Comparison of ENCODE assay signal across 36 mouse cellular contexts in the genomic region with DNA sequence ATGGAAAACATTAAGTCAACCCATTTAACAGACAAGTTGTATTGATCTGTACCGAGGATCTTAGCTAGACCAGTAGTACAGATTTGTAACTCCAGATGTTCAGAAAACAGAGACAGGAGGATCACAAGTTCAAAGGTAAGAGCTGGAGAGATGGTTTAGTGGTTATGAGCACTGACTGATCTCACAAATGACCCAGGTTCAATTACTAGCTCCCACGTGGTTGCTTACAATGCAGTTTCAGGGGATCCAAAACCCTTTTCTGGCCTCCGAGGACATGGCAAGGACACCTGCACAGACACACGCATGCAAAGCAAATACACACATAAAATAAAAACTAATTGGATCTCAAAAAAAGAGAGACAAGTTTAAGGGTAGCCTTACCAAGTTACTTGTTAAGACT. TPM values are rescaled to one million over a fixed set of nuclear protein-coding genes. Genes with fewer than 3 reads are reported as not detected.
"Had no signal": no experiment of that assay in that cellular context is flagged by ENCODE, and none has a peak within 500 bp of the region (broad histone marks: within the 10 kb centered on the region; RNA-seq: fewer than 3 reads in every experiment).

No protein-coding gene starts in this region.

- ATAC-seq: hindbrain, embryonic 16.5 days; intestine, embryonic 15.5 days; intestine, postnatal 0 days; liver, embryonic 12.5 days had no signal

- DNase-seq: gastrocnemius, postnatal 25 days; heart, postnatal 10 days; heart, postnatal 4 days; kidney, adult 8-10 months; kidney, postnatal 14 days; kidney, postnatal 4 days; layer of hippocampus, adult 9-11 months; layer of hippocampus, postnatal 36 days; left cerebral cortex, postnatal 4 days had no signal

- H3K4me3 ChIP-seq: heart, embryonic 10.5 days; heart, embryonic 12.5 days; hindbrain, embryonic 10.5 days; hindbrain, embryonic 12.5 days; intestine, embryonic 15.5 days; kidney, embryonic 15.5 days; limb, embryonic 13.5 days; limb, embryonic 15.5 days; liver, embryonic 12.5 days had no signal

- H3K27ac ChIP-seq: heart, embryonic 10.5 days; hindbrain, embryonic 10.5 days; hindbrain, embryonic 12.5 days; hindbrain, embryonic 14.5 days; intestine, embryonic 15.5 days; kidney, embryonic 15.5 days; kidney, postnatal 0 days; limb, embryonic 13.5 days; limb, embryonic 15.5 days; liver, embryonic 12.5 days; liver, embryonic 14.5 days had no signal

RNA-seq across cellular contexts. Expression of a gene that starts 42.8 kb away (rescaled TPM):
- total RNA-seq: gastrocnemius, postnatal 4 days; heart, adult 18-20 months; heart, adult 8-10 months; heart, postnatal 10 days; heart, postnatal 25 days; layer of hippocampus, adult 8-10 months; layer of hippocampus, postnatal 14 days; layer of hippocampus, postnatal 36 days; left cerebral cortex, adult 18-20 months; left cerebral cortex, adult 8-10 months; left cerebral cortex, postnatal 10 days; left cerebral cortex, postnatal 25 days; liver, adult 2 months had no signal
- polyA plus RNA-seq: frontal cortex, adult 2 months; heart, embryonic 10.5 days; hindbrain, embryonic 12.5 days; inflammation-experienced regulatory T-cells, adult 6 months; kidney, embryonic 15.5 days; limb, embryonic 13.5 days; liver, adult 2 months; liver, embryonic 12.5 days; liver, embryonic 14.5 days had no signal
